ENCODE assay signal across 8 mouse cellular contexts in the genomic region with DNA sequence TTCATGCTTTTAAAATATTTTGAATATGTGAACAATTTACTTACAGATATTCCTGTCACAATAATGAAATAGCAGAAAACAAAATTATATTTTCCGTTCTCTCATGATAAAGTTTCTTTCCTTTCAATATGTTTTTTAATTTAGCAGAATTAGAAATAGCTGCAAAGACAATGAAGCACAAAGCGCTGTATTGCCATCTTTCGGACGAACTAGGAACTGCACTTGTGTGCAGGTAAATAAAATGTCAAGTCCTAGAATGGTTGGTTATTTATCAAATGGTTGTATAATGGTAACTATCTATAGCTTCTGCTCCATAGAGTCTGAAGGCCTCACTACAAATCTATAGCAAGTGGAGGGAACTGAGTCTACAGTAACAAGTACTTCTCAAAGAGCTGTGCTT.
A peak's percentile ranks its signal among the peaks of the same experiment; 100 is the strongest.
DNase-seq lines count a peak whose midpoint lies in the region; ATAC-seq lines count a peak whose summit lies in the region.
"Had no signal": no experiment of that assay in that cellular context is flagged by ENCODE, and none has a peak within 500 bp of the region (broad histone marks: within the 10 kb centered on the region; RNA-seq: fewer than 3 reads in every experiment).

No protein-coding gene starts in this region.

- H3K9ac ChIP-seq in midbrain, embryonic 13.5 days (replicated peaks) = no peak overlapping the region

- no peaks in the 10 kb centered on the region for H3K9me3 ChIP-seq in midbrain, embryonic 10.5 days (replicated peaks)
- H3K9me3 ChIP-seq in midbrain, embryonic 13.5 days = no peaks in the 10 kb centered on the region

- no peak overlapping the region for H3K4me3 ChIP-seq in midbrain, embryonic 10.5 days
- no peak overlapping the region for H3K4me3 ChIP-seq in midbrain, embryonic 13.5 days (replicated peaks)
- H3K4me3 ChIP-seq: myocyte had no signal

- H3K27ac ChIP-seq in midbrain, embryonic 10.5 days (replicated peaks) = no peak overlapping the region
- H3K27ac ChIP-seq in midbrain, embryonic 13.5 days = no peak overlapping the region

- intact Hi-C loops in gastrocnemius, postnatal 36 days (cut with DNase I) = loop anchor here (2.0 to 5.0 kb wide), 2 partner anchors 135 to 653 kb away; partner anchors contain the start of gene Adamts6

- 4% methylated on average over 4 of the region's 4 CpGs for WGBS in midbrain, embryonic 10.5 days
- WGBS in midbrain, embryonic 13.5 days = 6% methylated on average over 4 of the region's 4 CpGs

- H3K4me1 ChIP-seq in midbrain, embryonic 10.5 days = peaks cover 8% of the 10 kb centered on the region
- no peaks in the 10 kb centered on the region; the same call in 1 of the 2 replicates for H3K4me1 ChIP-seq in midbrain, embryonic 13.5 days (replicated peaks)

- DNase-seq in midbrain, embryonic 10.5 days (ENCODE audit: low spot score) = peak; percentile 29
- DNase-seq in NIH3T3 (ENCODE audit: low read depth) = peak; percentile 87
- DNase-seq in cerebellum, adult 8-10 months = peak; percentile 56
- peak; percentile 29 to 36 for DNase-seq in gastrocnemius, postnatal 36 days
- peak; percentile 44 to 67 for DNase-seq in layer of hippocampus, postnatal 36 days
- peak; percentile 36 for DNase-seq in retina, adult 2 months (ENCODE audit: low read depth, low spot score)

- no peaks in the 10 kb centered on the region for H3K36me3 ChIP-seq in midbrain, embryonic 10.5 days
- H3K36me3 ChIP-seq in midbrain, embryonic 13.5 days = no peaks in the 10 kb centered on the region

- no peak overlapping the region for H3K4me2 ChIP-seq in midbrain, embryonic 13.5 days (replicated peaks)

- no peaks in the 10 kb centered on the region for H3K27me3 ChIP-seq in midbrain, embryonic 10.5 days (ENCODE audit: low read depth, poor library complexity, severe bottlenecking)
- no peaks in the 10 kb centered on the region for H3K27me3 ChIP-seq in midbrain, embryonic 13.5 days

- ATAC-seq in midbrain, embryonic 13.5 days = no peak

Comparison
In these comparisons a context has a peak if more than half of its experiments do, and no peak if none do; other contexts are left out.
1. DNase-seq: peak in every context shown above with its lines; median percentile 87 in NIH3T3; 56 in cerebellum, adult 8-10 months; 56 in layer of hippocampus, postnatal 36 days; 36 in retina, adult 2 months; 32 in gastrocnemius, postnatal 36 days; 29 in midbrain, embryonic 10.5 days.